Mouse (Mus musculus) embryonic fibroblast, embryonic 13.5 days (primary cell): Measurements from ENCODE around the gene Cep41.

Source experiments
- CTCF ChIP-seq: IDR thresholded peaks from 2 replicates; pipeline ENCODE4 v1.5.1; 2011; ENCODE audit warnings: mild to moderate bottlenecking, control low read depth, low read length, moderate library complexity, borderline replicate concordance; ENCODE audit not compliant: insufficient read depth
- POLR2A ChIP-seq: IDR thresholded peaks from 2 replicates; pipeline ENCODE4 v1.6.1; 2011; ENCODE audit warnings: low read depth, mild to moderate bottlenecking, control low read depth, low read length, moderate library complexity

DNA sequence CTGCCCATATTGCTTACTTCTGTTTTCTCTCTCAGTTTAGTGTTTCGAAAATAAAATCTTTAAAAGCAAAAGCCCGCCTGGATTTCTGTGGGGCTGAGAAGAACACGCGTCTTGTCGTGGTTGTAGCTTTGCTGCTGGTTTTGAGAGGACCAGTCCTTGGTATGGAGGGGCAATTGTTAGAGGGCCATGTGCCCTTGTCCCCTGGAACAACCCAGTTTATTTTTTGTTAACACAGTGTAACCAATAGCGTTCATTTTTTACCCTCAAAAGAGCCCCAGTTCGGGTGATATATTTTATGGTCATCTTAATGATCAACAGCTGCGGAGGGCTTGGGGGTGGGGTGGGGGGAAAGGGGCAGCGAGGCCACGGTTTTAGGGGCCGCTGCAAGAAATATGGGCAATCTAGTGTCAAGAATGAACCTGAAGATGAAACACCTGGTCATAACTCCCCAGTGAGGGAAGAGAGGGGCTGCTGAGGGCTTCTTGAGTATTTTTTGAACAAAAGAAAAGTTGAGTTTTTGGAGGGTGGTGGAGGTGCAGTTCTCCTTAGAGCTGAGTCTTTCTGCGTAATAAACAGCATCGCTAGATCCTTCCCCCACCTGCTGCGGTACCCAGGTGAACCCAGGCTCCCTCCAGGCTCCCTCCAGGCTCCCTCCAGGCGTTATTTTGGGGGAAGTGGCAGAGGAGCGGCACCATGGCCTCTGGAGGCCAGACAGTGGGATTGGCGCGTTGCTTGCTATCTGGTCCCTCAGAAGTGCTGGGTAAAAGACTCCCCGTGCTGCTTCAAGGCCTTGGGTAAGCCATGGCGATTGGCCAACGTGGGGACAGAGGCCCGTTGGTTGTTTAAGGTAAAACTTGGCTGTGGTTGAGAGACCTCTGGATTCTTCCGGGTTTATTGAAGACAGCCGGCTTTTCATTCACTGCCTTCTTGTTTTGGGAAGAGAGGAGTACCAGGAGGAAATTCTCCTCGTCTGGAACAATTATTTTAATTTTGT is 17.1 kb upstream of the Cep41 start:
- TF ChIP-seq CTCF: no peak
- no peak for TF ChIP-seq POLR2A
